Mouse (Mus musculus) hindbrain, embryonic 14.5 days (tissue): Measurements from ENCODE around the gene Tbx3. TPM values are rescaled to one million over a fixed set of nuclear protein-coding genes. Genes with fewer than 3 reads are reported as not detected.

ENCODE experiments used
- ATAC-seq: fragments of 200-750 bp; cut with Nextera tagmentation; 2 replicates; pipeline ENCODE4 v1.8.0; 2017; ENCODE audit warnings: moderate number of reproducible peaks, mild to moderate bottlenecking, moderate TSS enrichment, moderate library complexity; ENCODE audit not compliant: low FRiP score
- DNase-seq: peaks from one replicate; pipeline ENCODE4 v3.0.0-alpha.2; 2015; ENCODE audit warnings: low spot score
- H3K27ac ChIP-seq: fragments of 300-500 bp; sonication (generic); 2 replicates; pipeline ENCODE4 v1.5.1; 2014; ENCODE audit warnings: mild to moderate bottlenecking, moderate library complexity
- H3K27me3 ChIP-seq: fragments of 300-500 bp; sonication (generic); 2 replicates; pipeline ENCODE4 v1.6.1; 2014; ENCODE audit warnings: mild to moderate bottlenecking, low read length, mixed read lengths; ENCODE audit not compliant: control insufficient read depth, insufficient read depth
- H3K36me3 ChIP-seq: fragments of 300-500 bp; sonication (generic); replicated peaks from 2 replicates; pipeline ENCODE4 v1.6.1; 2014; ENCODE audit not compliant: control insufficient read depth, insufficient read depth
- H3K4me1 ChIP-seq: fragments of 300-500 bp; sonication (generic); replicated peaks from 2 replicates; pipeline ENCODE4 v1.6.1; 2014; ENCODE audit warnings: antibody characterized with exemption, low read length, mixed read lengths; ENCODE audit not compliant: control insufficient read depth, insufficient read depth
- H3K4me2 ChIP-seq: fragments of 300-500 bp; sonication (generic); replicated peaks from 2 replicates; pipeline ENCODE4 v1.6.1; 2014; ENCODE audit warnings: mild to moderate bottlenecking, moderate library complexity
- H3K4me3 ChIP-seq: fragments of 300-500 bp; sonication (generic); replicated peaks from 2 replicates; pipeline ENCODE4 v1.5.1; 2014; ENCODE audit warnings: mild to moderate bottlenecking, low read length
- H3K9ac ChIP-seq: fragments of 300-500 bp; sonication (generic); 2 replicates; pipeline ENCODE4 v1.6.1; 2014
- H3K9me3 ChIP-seq: fragments of 300-500 bp; sonication (generic); 2 replicates; pipeline ENCODE4 v1.6.1; 2016; ENCODE audit warnings: low read length; ENCODE audit not compliant: control insufficient read depth
- WGBS: fragments of 180-500 bp; shearing (Covaris S2); extraction: QIAGEN DNeasy Blood & Tissue Kit; methylation state at CpG from one replicate; pipeline ENCODE4 v1.1.7; 2014; 5-methylcytosine and 5-hydroxymethylcytosine counted together
- polyA plus RNA-seq: library from polyadenylated mRNA; unstranded; fragments of >200 nt; fragmentation: Nextera tagmentation; extraction: Ambion mirVana; gene quantifications from 2 replicates; pipeline ENCODE4 v1.2.1, GENCODE M21; 2014

Tbx3 gene
- polyA plus RNA-seq, 1 experiment from 2014 or later, result 6.6 TPM

GRCm38 (mm10) chr5:119681833-119682210, 11.4 kb downstream of the Tbx3 start:
- WGBS, result 9% methylated on average over 4 of the region's 4 CpGs
- ATAC-seq, result no peak
- Histone ChIP-seq H3K27ac (no peak overlapping the region), H3K36me3 (no peaks in the 10 kb centered on the region), H3K27me3 (peaks cover 100% of the 10 kb centered on the region), H3K4me3 (no peak overlapping the region), H3K9me3 (no peaks in the 10 kb centered on the region), H3K4me1 (no peaks in the 10 kb centered on the region), H3K9ac (no peak overlapping the region), H3K4me2 (no peak overlapping the region)
- no peak for DNase-seq

- DNase-seq (no peak), ATAC-seq (no peak)
Measured at GRCm38 (mm10) chr5:119682646-119683515, 12.4 kb downstream of the Tbx3 start.

GRCm38 (mm10) chr5:119683861-119684260, 13.4 kb downstream of the Tbx3 start:
- ATAC-seq (no peak), DNase-seq (no peak)
- no peak overlapping the region for H3K4me3 ChIP-seq
- peaks cover 100% of the 10 kb centered on the region for H3K27me3 ChIP-seq
- H3K9me3 ChIP-seq, result no peaks in the 10 kb centered on the region
- no peak overlapping the region for H3K9ac ChIP-seq
- no peak overlapping the region for H3K27ac ChIP-seq
- 5% methylated on average over 5 of the region's 5 CpGs for WGBS
- H3K4me2 ChIP-seq, result no peak overlapping the region
- no peaks in the 10 kb centered on the region for H3K36me3 ChIP-seq
- H3K4me1 ChIP-seq, result no peaks in the 10 kb centered on the region

More at GRCm38 (mm10) chr5:119682646-119683515, 12.4 kb downstream of the Tbx3 start:
- H3K27ac ChIP-seq, result no peak overlapping the region
- 4% methylated on average over 40 of the region's 40 CpGs for WGBS
- H3K27me3 ChIP-seq, result peaks cover 100% of the 10 kb centered on the region
- no peaks in the 10 kb centered on the region for H3K36me3 ChIP-seq
- no peaks in the 10 kb centered on the region for H3K4me1 ChIP-seq
- H3K9ac ChIP-seq, result no peak overlapping the region
- no peak overlapping the region for H3K4me2 ChIP-seq
- no peaks in the 10 kb centered on the region for H3K9me3 ChIP-seq
- H3K4me3 ChIP-seq, result no peak overlapping the region

GRCm38 (mm10) chr5:119684701-119685391, 14.4 kb downstream of the Tbx3 start:
- no peaks in the 10 kb centered on the region for H3K36me3 ChIP-seq
- H3K27ac ChIP-seq, result no peak overlapping the region
- WGBS, result 3% methylated on average over 15 of the region's 15 CpGs
- H3K4me1 ChIP-seq, result no peaks in the 10 kb centered on the region
- H3K4me2 ChIP-seq, result no peak overlapping the region
- H3K27me3 ChIP-seq, result peaks cover 100% of the 10 kb centered on the region
- DNase-seq (no peak), ATAC-seq (no peak)
- no peak overlapping the region for H3K9ac ChIP-seq
- H3K4me3 ChIP-seq, result no peak overlapping the region
- no peaks in the 10 kb centered on the region for H3K9me3 ChIP-seq

- Histone ChIP-seq H3K4me1 (no peaks in the 10 kb centered on the region), H3K27me3 (peaks cover 100% of the 10 kb centered on the region), H3K27ac (no peak overlapping the region), H3K4me3 (no peak overlapping the region), H3K4me2 (peak overlapping the region; percentile 14; the same call in 1 of the 2 replicates), H3K36me3 (no peaks in the 10 kb centered on the region), H3K9ac (no peak overlapping the region), H3K9me3 (no peaks in the 10 kb centered on the region)
- ATAC-seq (no peak), DNase-seq (no peak)
- WGBS, result under 1% methylated on average over 22 of the region's 22 CpGs
Measured at GRCm38 (mm10) chr5:119685446-119686198, 15.2 kb downstream of the Tbx3 start.

GRCm38 (mm10) chr5:119686199-119686964, 15.9 kb downstream of the Tbx3 start:
- no peak overlapping the region for H3K9ac ChIP-seq
- H3K9me3 ChIP-seq, result no peaks in the 10 kb centered on the region
- no peaks in the 10 kb centered on the region for H3K4me1 ChIP-seq
- peak overlapping the region; percentile 14; the same call in 1 of the 2 replicates for H3K4me2 ChIP-seq
- H3K36me3 ChIP-seq, result no peaks in the 10 kb centered on the region
- under 1% methylated on average over 30 of the region's 30 CpGs for WGBS
- H3K27ac ChIP-seq, result no peak overlapping the region
- peaks cover 100% of the 10 kb centered on the region for H3K27me3 ChIP-seq
- H3K4me3 ChIP-seq, result no peak overlapping the region
- DNase-seq (no peak), ATAC-seq (no peak)

- Histone ChIP-seq H3K9me3 (no peaks in the 10 kb centered on the region), H3K27me3 (peaks cover 100% of the 10 kb centered on the region), H3K4me3 (no peak overlapping the region), H3K9ac (no peak overlapping the region), H3K4me2 (no peak overlapping the region), H3K27ac (no peak overlapping the region), H3K4me1 (no peaks in the 10 kb centered on the region), H3K36me3 (no peaks in the 10 kb centered on the region)
- DNase-seq (no peak), ATAC-seq (no peak)
- WGBS, result 2% methylated on average over 36 of the region's 36 CpGs
Measured at GRCm38 (mm10) chr5:119687005-119687855, 16.8 kb downstream of the Tbx3 start.

- no peak for DNase-seq
- H3K4me2 ChIP-seq, result no peak overlapping the region
- no peak overlapping the region for H3K27ac ChIP-seq
- no peak for ATAC-seq
- peaks cover 100% of the 10 kb centered on the region for H3K27me3 ChIP-seq
- H3K9me3 ChIP-seq, result no peaks in the 10 kb centered on the region
- H3K4me1 ChIP-seq, result no peaks in the 10 kb centered on the region
- no peak overlapping the region for H3K4me3 ChIP-seq
- no peaks in the 10 kb centered on the region for H3K36me3 ChIP-seq
- no peak overlapping the region for H3K9ac ChIP-seq
- WGBS, result 6% methylated on average over 22 of the region's 22 CpGs
Measured at GRCm38 (mm10) chr5:119687856-119688206, 17.4 kb downstream of the Tbx3 start.
